Mouse (Mus musculus) liver, postnatal 0 days (tissue): Measurements from ENCODE around the gene Nedd9.

ENCODE experiments used
- CTCF ChIP-seq: sonication (generic); IDR thresholded peaks from 2 replicates; pipeline ENCODE4 v1.5.1; 2016; ENCODE audit warnings: antibody characterized with exemption, low read depth
- EP300 ChIP-seq: IDR thresholded peaks from 2 replicates; pipeline ENCODE4 v1.6.1; 2016; ENCODE audit warnings: antibody characterized with exemption, low read depth, mild to moderate bottlenecking

DNA sequence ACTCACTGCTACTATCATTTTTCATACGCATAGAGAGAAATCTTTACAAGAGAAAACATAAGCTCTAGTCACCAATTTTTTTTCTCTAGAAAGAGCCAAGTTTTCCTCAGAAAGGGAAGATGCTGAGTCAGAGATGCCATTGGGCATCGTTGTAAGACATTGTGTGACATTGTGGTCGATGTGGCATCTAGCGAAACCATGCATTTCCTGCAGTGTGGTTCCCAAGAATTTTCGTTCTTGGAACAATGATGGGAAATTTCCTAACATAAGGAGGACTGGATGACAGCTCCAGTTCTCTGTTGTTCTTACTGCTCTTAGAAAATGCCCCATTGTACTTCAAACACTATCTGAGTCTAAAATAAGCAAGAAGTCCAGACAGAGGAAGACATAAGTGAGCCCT lies 45.5 kb upstream of the Nedd9 start:
- TF ChIP-seq CTCF (no peak), EP300 (no peak)
